Mouse (Mus musculus) forebrain, embryonic 11.5 days (tissue): ENCODE data around the gene Olfr142. TPM values are rescaled to one million over a fixed set of nuclear protein-coding genes. Genes with fewer than 3 reads are reported as not detected.
"Not testable (repeated sequence)": the region's sequence is repeated elsewhere in the genome, so short reads cannot be mapped to it uniquely, and the experiment has no call there.

Experiments used
- ATAC-seq: fragments of 200-750 bp; cut with Nextera tagmentation; replicated peaks from 2 replicates; pipeline ENCODE4 v1.8.0; 2017; ENCODE audit warnings: moderate TSS enrichment; ENCODE audit not compliant: low FRiP score
- DNase-seq: peaks from one replicate; pipeline ENCODE4 v3.0.0-alpha.2; 2017; ENCODE audit warnings: low spot score
- H3K27ac ChIP-seq: fragments of 300-500 bp; sonication (generic); 2 replicates; pipeline ENCODE4 v1.5.1; 2014; ENCODE audit warnings: low read depth, low read length
- H3K27me3 ChIP-seq: fragments of 300-500 bp; sonication (generic); 2 replicates; pipeline ENCODE4 v1.6.1; 2014; ENCODE audit warnings: mild to moderate bottlenecking, low read length, mixed read lengths; ENCODE audit not compliant: control insufficient read depth, insufficient read depth
- H3K36me3 ChIP-seq: fragments of 300-500 bp; sonication (generic); 2 replicates; pipeline ENCODE4 v1.6.1; 2014; ENCODE audit warnings: mild to moderate bottlenecking, low read length, moderate library complexity, mixed read lengths; ENCODE audit not compliant: control insufficient read depth, insufficient read depth
- H3K4me1 ChIP-seq: fragments of 300-500 bp; sonication (generic); replicated peaks from 2 replicates; pipeline ENCODE4 v1.6.1; 2014; ENCODE audit warnings: low read length, mixed read lengths; ENCODE audit not compliant: control insufficient read depth, insufficient read depth
- H3K4me2 ChIP-seq: fragments of 300-500 bp; sonication (generic); 2 replicates; pipeline ENCODE4 v1.6.1; 2014; ENCODE audit warnings: low read depth, mild to moderate bottlenecking, low read length, moderate library complexity, mixed read lengths; ENCODE audit not compliant: severe bottlenecking
- H3K4me3 ChIP-seq: fragments of 300-500 bp; sonication (generic); 2 replicates; pipeline ENCODE4 v1.5.1; 2014; ENCODE audit warnings: low read depth, low read length
- H3K9ac ChIP-seq: fragments of 300-500 bp; sonication (generic); 2 replicates; pipeline ENCODE4 v1.6.1; 2014; ENCODE audit warnings: low read length
- H3K9me3 ChIP-seq: fragments of 300-500 bp; sonication (generic); 2 replicates; pipeline ENCODE4 v1.6.1; 2016; ENCODE audit warnings: low read length, mixed read lengths; ENCODE audit not compliant: control insufficient read depth
- WGBS: fragments of 180-500 bp; shearing (Covaris S2); extraction: QIAGEN DNeasy Blood & Tissue Kit; methylation state at CpG from one replicate; pipeline ENCODE4 v1.1.7; 2014; 5-methylcytosine and 5-hydroxymethylcytosine counted together
- polyA plus RNA-seq: library from polyadenylated mRNA; unstranded; fragments of >200 nt; fragmentation: Nextera tagmentation; extraction: Ambion mirVana; gene quantifications from 2 replicates; pipeline ENCODE4 v1.2.1, GENCODE M21; 2014

Olfr142 gene
- polyA plus RNA-seq, result not detected in 2 replicates

DNA sequence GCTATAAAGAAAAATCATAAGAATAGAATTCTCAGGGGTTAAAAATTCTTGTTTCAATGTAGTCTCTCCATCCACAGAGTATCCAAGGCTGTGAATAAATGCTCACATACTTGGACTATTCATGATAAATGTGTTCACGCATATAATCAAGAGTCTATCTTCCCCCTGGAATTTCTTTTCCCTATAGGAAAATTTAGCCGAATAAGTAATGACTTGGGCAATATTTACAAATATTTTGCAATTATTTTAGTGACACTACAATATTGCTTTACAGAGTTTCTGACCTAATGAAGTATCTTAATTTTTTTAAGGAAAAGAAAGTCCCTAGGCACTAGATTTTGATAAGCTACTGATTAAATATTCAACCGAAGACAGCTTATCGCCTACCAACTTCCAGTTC lies at the start of gene Olfr142:
Olfr142 (minus strand) TSS at position 101 of the 400 bp plus-strand sequence.
- Histone ChIP-seq H3K9ac (no peak within 1 kb of the TSS), H3K36me3 (no peaks in the 10 kb centered on the region), H3K4me3 (no peak within 1 kb of the TSS), H3K9me3 (no peaks in the 10 kb centered on the region), H3K4me1 (no peaks in the 10 kb centered on the region), H3K4me2 (no peak within 1 kb of the TSS), H3K27me3 (no peaks in the 10 kb centered on the region), H3K27ac (no peak within 1 kb of the TSS)
- no peak for ATAC-seq
- DNase-seq, result no peak
- WGBS, result 92% methylated on average over 4 of the region's 4 CpGs

DNA sequence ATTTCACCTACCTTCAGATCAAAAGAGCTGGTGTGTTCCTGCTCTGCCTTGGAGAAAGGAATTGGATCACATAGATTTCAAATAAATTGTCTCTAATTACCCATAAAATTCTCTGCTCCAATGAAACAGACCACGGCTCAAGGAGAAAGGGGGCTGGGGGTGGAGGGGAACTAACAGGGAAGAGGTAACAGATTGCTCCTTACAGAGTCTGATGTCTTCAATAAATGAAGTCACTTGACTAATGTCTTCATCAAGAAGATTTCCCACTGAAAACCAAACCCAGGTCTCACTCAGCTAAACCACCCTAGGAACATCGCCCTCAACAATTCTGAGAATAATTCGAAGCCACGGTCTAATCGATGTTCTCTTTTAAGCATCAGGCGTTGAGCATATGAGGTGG lies 35.3 kb upstream of the Olfr142 start, which contains the start of gene Olfr1272:
Olfr1272 (minus strand) TSS at position 101 of the 400 bp plus-strand sequence.
- ATAC-seq, result no peak

DNA sequence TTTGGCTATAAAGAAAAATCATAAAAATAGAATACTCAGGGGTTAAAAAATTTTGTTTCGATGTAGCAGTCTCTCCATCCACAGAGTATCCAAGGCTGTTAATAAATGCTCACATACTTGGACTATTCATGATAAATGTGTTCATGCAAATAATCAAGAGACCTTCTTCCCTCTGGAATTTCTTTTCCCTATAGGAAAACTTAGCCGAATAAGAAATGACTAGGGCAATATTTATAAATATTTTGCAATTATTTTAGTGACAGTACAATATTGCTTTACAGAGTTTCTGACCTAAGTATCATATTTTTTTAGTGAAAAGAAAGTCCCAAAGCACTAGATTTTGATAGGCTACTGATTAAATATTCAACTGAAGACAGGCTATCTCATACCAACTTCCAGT lies 13.5 kb upstream of the Olfr142 start, which contains the start of gene Olfr1271:
Olfr1271 (minus strand) TSS at position 101 of the 400 bp plus-strand sequence.
- no peaks in the 10 kb centered on the region for H3K27me3 ChIP-seq
- ATAC-seq, result no peak
- 92% methylated on average over 2 of the region's 2 CpGs for WGBS

More for the DNA sequence above, 35.3 kb upstream of the Olfr142 start, which contains the start of gene Olfr1272:
- no peaks in the 10 kb centered on the region for H3K27me3 ChIP-seq
- no peak within 1 kb of the TSS for H3K27ac ChIP-seq
- no peak within 1 kb of the TSS for H3K4me3 ChIP-seq
- H3K9me3 ChIP-seq, result no peaks in the 10 kb centered on the region
- no peak within 1 kb of the TSS for H3K9ac ChIP-seq
- no peaks in the 10 kb centered on the region for H3K4me1 ChIP-seq
- no peak for DNase-seq
- no peaks in the 10 kb centered on the region for H3K36me3 ChIP-seq
- H3K4me2 ChIP-seq, result no peak within 1 kb of the TSS
- WGBS, result 78% methylated on average over 6 of the region's 6 CpGs

GRCm38 (mm10) chr2:90224393-90224792 lies 33.0 kb downstream of the Olfr142 start, which contains the start of gene Olfr1506:
TSS of gene Olfr1506 (minus strand) at chr2:90224493.
- not testable (repeated sequence) for H3K27me3 ChIP-seq, H3K4me3 ChIP-seq, H3K9ac ChIP-seq, H3K4me2 ChIP-seq, H3K4me1 ChIP-seq, H3K27ac ChIP-seq, ATAC-seq, H3K9me3 ChIP-seq, H3K36me3 ChIP-seq, DNase-seq
- WGBS, result no CpG with 5 or more reads among the region's 6 CpGs

More for the DNA sequence above, 13.5 kb upstream of the Olfr142 start, which contains the start of gene Olfr1271:
- Histone ChIP-seq H3K27ac (no peak within 1 kb of the TSS), H3K36me3 (no peaks in the 10 kb centered on the region), H3K9me3 (no peaks in the 10 kb centered on the region), H3K4me2 (no peak within 1 kb of the TSS), H3K4me3 (no peak within 1 kb of the TSS), H3K4me1 (no peaks in the 10 kb centered on the region), H3K9ac (no peak within 1 kb of the TSS)
- no peak for DNase-seq

Other genes with a start within 250 kb of the Olfr142 start
- gene Olfr1263, start 245.5 kb downstream of the Olfr142 start, polyA plus RNA-seq, result not detected in 2 replicates
- gene Olfr1264, start 232.0 kb downstream of the Olfr142 start, polyA plus RNA-seq, result not detected in 2 replicates
- not detected in 2 replicates for gene Olfr1265, start 222.3 kb downstream of the Olfr142 start, polyA plus RNA-seq
- not detected in 2 replicates for gene Olfr140, start 194.0 kb downstream of the Olfr142 start, polyA plus RNA-seq
- gene Olfr1269, start 136.2 kb downstream of the Olfr142 start, polyA plus RNA-seq, result not detected in 2 replicates
- not detected in 2 replicates for gene Olfr32, start 115.3 kb downstream of the Olfr142 start, polyA plus RNA-seq
- gene Olfr1270, start 104.5 kb downstream of the Olfr142 start, polyA plus RNA-seq, result not detected in 2 replicates
- gene Olfr1506, start 33.1 kb downstream of the Olfr142 start, polyA plus RNA-seq, result not detected in 2 replicates
- not detected in 2 replicates for gene Olfr1271, start 13.4 kb upstream of the Olfr142 start, polyA plus RNA-seq
- not detected in 2 replicates for gene Olfr1272, start 35.2 kb upstream of the Olfr142 start, polyA plus RNA-seq
- gene Gm13769, start 64.6 kb upstream of the Olfr142 start, polyA plus RNA-seq, result not detected in 2 replicates
- not detected in 2 replicates for gene Olfr1274-ps, start 141.1 kb upstream of the Olfr142 start, polyA plus RNA-seq